Comparison of ENCODE assay signal across 27 mouse cellular contexts in genomic region chr1:120753406-120753805, GRCm38 (mm10).
"Had no signal": no experiment of that assay in that cellular context is flagged by ENCODE, and none has a peak within 500 bp of the region (broad histone marks: within the 10 kb centered on the region; RNA-seq: fewer than 3 reads in every experiment).

No protein-coding gene starts in this region.

- H3K36me3 ChIP-seq: embryonic facial prominence, embryonic 10.5 days; embryonic facial prominence, embryonic 12.5 days; embryonic facial prominence, embryonic 13.5 days; embryonic facial prominence, embryonic 15.5 days; forebrain, embryonic 10.5 days; forebrain, embryonic 12.5 days; forebrain, embryonic 15.5 days had no signal

- H3K9me3 ChIP-seq: embryonic facial prominence, embryonic 10.5 days; embryonic facial prominence, embryonic 12.5 days; embryonic facial prominence, embryonic 13.5 days; embryonic facial prominence, embryonic 15.5 days; forebrain, embryonic 10.5 days; forebrain, embryonic 12.5 days; forebrain, embryonic 13.5 days; forebrain, embryonic 15.5 days had no signal

- H3K4me3 ChIP-seq: embryonic facial prominence, embryonic 10.5 days; embryonic facial prominence, embryonic 12.5 days; embryonic facial prominence, embryonic 13.5 days; embryonic facial prominence, embryonic 15.5 days; erythroblast, embryonic 14.5 days; forebrain, embryonic 10.5 days; forebrain, embryonic 12.5 days; forebrain, embryonic 13.5 days; forebrain, embryonic 15.5 days; gastrocnemius, adult 2 months; heart, adult 2 months had no signal

- H3K9ac ChIP-seq: embryonic facial prominence, embryonic 12.5 days; embryonic facial prominence, embryonic 13.5 days; embryonic facial prominence, embryonic 15.5 days; forebrain, embryonic 12.5 days; forebrain, embryonic 13.5 days; forebrain, embryonic 15.5 days; forebrain, postnatal 0 days had no signal

- H3K4me2 ChIP-seq: embryonic facial prominence, embryonic 12.5 days; embryonic facial prominence, embryonic 13.5 days; embryonic facial prominence, embryonic 15.5 days; forebrain, embryonic 12.5 days; forebrain, embryonic 13.5 days; forebrain, embryonic 15.5 days had no signal

- H3K4me1 ChIP-seq: forebrain, embryonic 12.5 days; forebrain, embryonic 13.5 days; forebrain, embryonic 15.5 days had no signal

- H3K27ac ChIP-seq: embryonic facial prominence, embryonic 10.5 days; embryonic facial prominence, embryonic 12.5 days; embryonic facial prominence, embryonic 13.5 days; embryonic facial prominence, embryonic 15.5 days; forebrain, embryonic 10.5 days; forebrain, embryonic 12.5 days; forebrain, embryonic 13.5 days; forebrain, embryonic 15.5 days; gastrocnemius, adult 2 months; heart, adult 2 months had no signal

- H3K27me3 ChIP-seq: embryonic facial prominence, embryonic 12.5 days; embryonic facial prominence, embryonic 13.5 days; embryonic facial prominence, embryonic 15.5 days; forebrain, embryonic 12.5 days; forebrain, embryonic 13.5 days; forebrain, embryonic 15.5 days had no signal

- DNase-seq: cerebellum, adult 2 months; cerebellum, adult 8-10 months; cerebellum, adult 9-10 months; cerebellum, postnatal 10 days; cerebellum, postnatal 14 days; cerebellum, postnatal 25 days; cerebellum, postnatal 36 days; embryo, embryonic 11 days; forebrain, postnatal 0 days; gastrocnemius, adult 2 months; gastrocnemius, postnatal 10 days; gastrocnemius, postnatal 14 days; gastrocnemius, postnatal 25 days; gastrocnemius, postnatal 36 days; heart, adult 18-20 months; heart, adult 2 months had no signal

- ATAC-seq: forebrain, embryonic 13.5 days; forebrain, embryonic 14.5 days; forebrain, embryonic 15.5 days; forebrain, embryonic 16.5 days; forebrain, postnatal 0 days had no signal
